Mouse (Mus musculus) liver, embryonic 11.5 days (tissue): ENCODE results near the gene Mrpl27. TPM values are rescaled to one million over a fixed set of nuclear protein-coding genes. Genes with fewer than 3 reads are reported as not detected.

Experiments
- ATAC-seq: fragments of 200-750 bp; cut with Nextera tagmentation; replicated peaks from 2 replicates; pipeline ENCODE4 v1.8.0; 2017; ENCODE audit warnings: moderate number of reproducible peaks, mild to moderate bottlenecking, moderate TSS enrichment, moderate library complexity; ENCODE audit not compliant: low FRiP score
- DNase-seq: peaks from one replicate; pipeline ENCODE4 v3.0.0-alpha.2; 2017; ENCODE audit warnings: low spot score
- H3K27ac ChIP-seq: fragments of 300-500 bp; sonication (generic); 2 replicates; pipeline ENCODE4 v1.5.1; 2014; ENCODE audit warnings: mild to moderate bottlenecking, low read depth, low read length, control low read depth
- H3K27me3 ChIP-seq: fragments of 300-500 bp; sonication (generic); replicated peaks from 2 replicates; pipeline ENCODE4 v1.6.1; 2014; ENCODE audit warnings: low read length, mixed read lengths; ENCODE audit not compliant: control insufficient read depth, insufficient read depth
- H3K36me3 ChIP-seq: fragments of 300-500 bp; sonication (generic); 2 replicates; pipeline ENCODE4 v1.6.1; 2014; ENCODE audit warnings: mild to moderate bottlenecking, low read length, moderate library complexity, mixed read lengths; ENCODE audit not compliant: control insufficient read depth, insufficient read depth
- H3K4me1 ChIP-seq: fragments of 300-500 bp; sonication (generic); replicated peaks from 2 replicates; pipeline ENCODE4 v1.6.1; 2014; ENCODE audit warnings: low read length, mixed read lengths; ENCODE audit not compliant: control insufficient read depth, insufficient read depth
- H3K4me2 ChIP-seq: fragments of 300-500 bp; sonication (generic); 2 replicates; pipeline ENCODE4 v1.6.1; 2014; ENCODE audit warnings: mild to moderate bottlenecking, control low read depth, moderate library complexity
- H3K4me3 ChIP-seq: fragments of 300-500 bp; sonication (generic); 2 replicates; pipeline ENCODE4 v1.5.1; 2014; ENCODE audit warnings: low read depth, low read length, control low read depth
- H3K9ac ChIP-seq: fragments of 300-500 bp; sonication (generic); 2 replicates; pipeline ENCODE4 v1.6.1; 2014; ENCODE audit warnings: low read depth, low read length, control low read depth
- H3K9me3 ChIP-seq: fragments of 300-500 bp; sonication (generic); 2 replicates; pipeline ENCODE4 v1.6.1; 2016; ENCODE audit warnings: low read length, inconsistent platforms, mixed read lengths; ENCODE audit not compliant: control insufficient read depth
- WGBS: fragments of 180-500 bp; shearing (Covaris S2); extraction: QIAGEN DNeasy Blood & Tissue Kit; methylation state at CpG from one replicate; pipeline ENCODE4 v1.1.7; 2014; 5-methylcytosine and 5-hydroxymethylcytosine counted together
- polyA plus RNA-seq: library from polyadenylated mRNA; unstranded; fragments of >200 nt; fragmentation: Nextera tagmentation; extraction: Ambion mirVana; gene quantifications from 2 replicates; pipeline ENCODE4 v1.2.1, GENCODE M21; 2014

Gene Mrpl27
- polyA plus RNA-seq, 1 experiment from 2014 or later: 132 TPM

DNA sequence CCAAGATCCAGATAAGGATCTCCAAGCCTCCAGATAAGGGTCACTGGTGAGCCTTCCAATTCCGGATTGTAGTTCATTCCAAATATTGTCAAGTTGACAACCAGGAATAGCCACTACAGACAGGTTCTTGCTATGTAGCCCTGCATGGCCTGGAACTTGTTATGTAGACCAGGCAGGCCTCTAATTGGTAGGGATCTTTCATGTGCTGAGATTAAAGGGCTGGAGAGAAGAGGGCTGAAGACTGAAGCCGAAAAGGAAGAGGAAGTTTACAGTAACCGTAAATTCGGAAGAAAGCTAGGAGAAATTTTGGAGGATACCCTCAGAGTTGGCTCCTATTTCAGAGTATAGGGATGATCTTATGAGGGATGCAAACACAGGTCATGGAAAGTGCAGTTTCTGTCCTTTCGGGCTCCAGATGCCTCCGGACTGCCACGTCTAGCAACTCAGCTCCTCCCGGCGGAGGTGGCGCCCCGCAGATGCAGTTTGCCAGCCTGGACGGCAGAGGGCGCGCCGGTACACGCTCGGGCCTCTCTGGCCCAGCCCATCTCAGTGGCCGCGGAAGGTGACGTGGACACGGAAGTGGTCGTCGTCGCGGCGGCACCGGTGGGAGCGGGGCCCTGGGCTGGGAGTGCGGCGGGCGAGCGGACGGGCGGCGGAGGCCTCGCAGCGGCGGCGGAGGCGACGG is 24.2 kb upstream of the Mrpl27 start, which contains the start of gene Lrrc59:
Gene Lrrc59 (plus strand): TSS at position 569 of the 685 bp plus-strand sequence.
- Histone ChIP-seq H3K4me2 (peak within 1 kb of the TSS; percentile 96), H3K4me1 (peaks cover 5% of the 10 kb centered on the region), H3K36me3 (peaks cover 17% of the 10 kb centered on the region), H3K9ac (peak within 1 kb of the TSS; percentile 96), H3K4me3 (peak within 1 kb of the TSS; percentile 99), H3K27ac (peak within 1 kb of the TSS; percentile 71), H3K27me3 (no peaks in the 10 kb centered on the region), H3K9me3 (no peaks in the 10 kb centered on the region)
- 2% methylated on average over 41 of the region's 41 CpGs for WGBS
- peak; percentile 97 for ATAC-seq
- DNase-seq: peak; percentile 95

DNA sequence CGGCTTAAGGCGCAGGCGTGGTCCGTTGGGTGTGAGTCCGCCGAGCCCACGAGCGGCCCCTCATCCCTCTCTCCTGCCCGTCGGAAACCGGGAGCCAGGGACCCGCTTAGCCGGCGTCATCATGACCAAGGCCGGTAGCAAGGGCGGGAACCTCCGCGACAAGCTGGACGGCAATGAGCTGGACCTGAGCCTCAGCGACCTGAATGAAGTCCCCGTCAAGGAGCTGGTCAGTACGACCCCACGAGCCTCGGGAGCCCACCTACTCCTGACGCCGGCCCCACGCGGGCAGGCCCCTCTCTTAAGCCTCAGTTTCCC is 23.7 kb upstream of the Mrpl27 start:
- Histone ChIP-seq H3K9me3 (no peaks in the 10 kb centered on the region), H3K27me3 (no peaks in the 10 kb centered on the region), H3K4me3 (peak overlapping the region; percentile 99), H3K27ac (peak overlapping the region; percentile 71), H3K4me2 (peak overlapping the region; percentile 96), H3K4me1 (peaks cover 5% of the 10 kb centered on the region), H3K9ac (peak overlapping the region; percentile 96), H3K36me3 (peaks cover 21% of the 10 kb centered on the region)
- ATAC-seq: peak; percentile 71
- no peak for DNase-seq
- WGBS: 0% methylated on average over 28 of the region's 28 CpGs

DNA sequence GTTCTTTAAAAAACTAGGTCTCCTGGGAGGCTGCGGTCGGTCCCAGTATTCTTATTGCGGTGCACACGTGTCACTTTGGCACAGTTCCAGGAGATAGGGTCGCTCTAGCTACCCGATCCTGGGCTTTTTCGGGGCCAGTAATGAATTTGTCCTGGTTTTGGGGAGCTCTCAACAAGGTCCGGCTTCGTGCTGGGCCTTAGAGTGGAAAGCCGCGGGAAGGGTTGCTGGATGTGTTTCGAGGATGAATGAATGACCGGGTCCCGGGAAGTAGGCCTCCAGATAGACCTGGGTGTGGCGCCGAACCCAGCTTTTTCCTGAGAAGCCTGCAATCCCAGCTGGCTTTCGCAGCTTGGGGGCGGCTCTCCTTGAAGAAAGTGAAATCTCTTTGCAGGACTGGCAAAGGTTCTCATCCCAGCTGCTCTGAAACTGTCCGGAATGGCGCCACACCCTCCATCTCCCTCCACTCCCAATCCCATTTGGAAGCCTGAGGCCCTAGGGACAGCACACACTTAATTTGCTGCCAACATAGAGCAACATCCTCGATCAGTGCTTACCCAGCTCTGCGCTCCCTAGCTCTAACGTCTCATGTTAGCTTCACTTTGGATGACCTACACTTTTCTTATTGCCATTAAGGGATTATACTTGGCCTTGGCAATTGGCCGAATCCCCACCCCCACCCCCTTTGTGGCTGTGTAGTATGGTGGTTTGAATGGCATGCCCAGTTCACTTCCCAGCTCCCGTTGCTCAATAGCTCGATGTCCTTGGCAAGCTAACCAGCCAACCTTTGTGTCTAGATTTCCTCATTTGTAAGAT is 23.2 kb upstream of the Mrpl27 start:
- Histone ChIP-seq H3K27ac (peak overlapping the region; percentile 71), H3K36me3 (peaks cover 27% of the 10 kb centered on the region), H3K9me3 (no peaks in the 10 kb centered on the region), H3K4me1 (peaks cover 5% of the 10 kb centered on the region), H3K4me3 (peak overlapping the region; percentile 99), H3K9ac (peak overlapping the region; percentile 96), H3K4me2 (peak overlapping the region; percentile 96), H3K27me3 (no peaks in the 10 kb centered on the region)
- ATAC-seq: 0 out of 2 replicates have a peak, but pooled peaks have one; percentile 9
- DNase-seq: peak; percentile 52
- 10% methylated on average over 26 of the region's 26 CpGs for WGBS

DNA sequence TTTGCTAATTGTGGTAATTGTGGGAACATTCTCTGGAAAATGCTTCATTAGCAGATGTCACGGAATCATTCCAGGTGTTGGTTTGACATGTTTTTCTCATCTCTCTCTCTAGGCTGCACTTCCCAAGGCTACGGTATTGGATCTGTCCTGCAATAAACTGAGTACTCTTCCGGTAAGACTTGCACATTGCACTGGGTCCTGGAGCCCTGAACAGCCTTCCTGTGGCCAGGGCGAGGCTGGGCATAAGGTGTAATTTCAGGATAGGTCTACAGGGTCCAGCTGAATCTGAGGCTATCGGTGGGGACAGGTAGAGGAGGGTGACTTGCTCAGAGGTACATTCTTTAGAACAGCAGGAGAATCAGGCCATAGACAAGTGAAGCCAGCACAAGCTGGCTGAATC is 21.6 kb upstream of the Mrpl27 start:
- WGBS: 95% methylated on average over 5 of the region's 5 CpGs

DNA sequence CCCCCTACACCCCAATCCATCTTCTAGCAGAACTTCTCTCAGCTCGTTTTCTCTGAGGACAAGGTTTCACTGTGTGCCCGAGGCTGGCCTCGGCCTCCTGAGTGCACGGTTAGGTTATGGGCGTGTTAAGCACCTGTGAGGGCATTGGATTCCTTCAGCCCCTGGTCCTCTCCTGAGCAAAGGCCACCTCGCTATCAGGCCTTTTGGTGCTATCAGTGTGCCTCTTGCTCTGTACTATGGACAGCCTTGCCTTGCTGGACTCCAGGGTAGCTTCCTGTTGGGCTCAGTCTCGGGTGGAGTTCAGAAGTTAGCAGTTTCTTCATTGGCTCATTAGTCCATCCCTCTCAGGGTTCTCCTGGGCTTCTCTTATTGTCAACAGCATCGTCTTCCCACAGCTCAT is 20.6 kb upstream of the Mrpl27 start:
- 91% methylated on average over 8 of the region's 8 CpGs for WGBS
- H3K9me3 ChIP-seq: no peaks in the 10 kb centered on the region
- ATAC-seq (no peak), DNase-seq (no peak)
- no peaks in the 10 kb centered on the region for H3K27me3 ChIP-seq
- H3K9ac ChIP-seq: no peak overlapping the region
- H3K4me3 ChIP-seq: no peak overlapping the region
- peaks cover 5% of the 10 kb centered on the region for H3K4me1 ChIP-seq
- H3K36me3 ChIP-seq: peaks cover 46% of the 10 kb centered on the region
- H3K27ac ChIP-seq: no peak overlapping the region
- H3K4me2 ChIP-seq: no peak overlapping the region

More for the DNA sequence above, 21.6 kb upstream of the Mrpl27 start:
- no peak overlapping the region for H3K4me3 ChIP-seq
- H3K27ac ChIP-seq: no peak overlapping the region
- no peaks in the 10 kb centered on the region for H3K27me3 ChIP-seq
- ATAC-seq (no peak), DNase-seq (no peak)
- H3K4me1 ChIP-seq: peaks cover 5% of the 10 kb centered on the region
- peaks cover 37% of the 10 kb centered on the region for H3K36me3 ChIP-seq
- H3K9ac ChIP-seq: no peak overlapping the region
- no peaks in the 10 kb centered on the region for H3K9me3 ChIP-seq
- H3K4me2 ChIP-seq: no peak overlapping the region

DNA sequence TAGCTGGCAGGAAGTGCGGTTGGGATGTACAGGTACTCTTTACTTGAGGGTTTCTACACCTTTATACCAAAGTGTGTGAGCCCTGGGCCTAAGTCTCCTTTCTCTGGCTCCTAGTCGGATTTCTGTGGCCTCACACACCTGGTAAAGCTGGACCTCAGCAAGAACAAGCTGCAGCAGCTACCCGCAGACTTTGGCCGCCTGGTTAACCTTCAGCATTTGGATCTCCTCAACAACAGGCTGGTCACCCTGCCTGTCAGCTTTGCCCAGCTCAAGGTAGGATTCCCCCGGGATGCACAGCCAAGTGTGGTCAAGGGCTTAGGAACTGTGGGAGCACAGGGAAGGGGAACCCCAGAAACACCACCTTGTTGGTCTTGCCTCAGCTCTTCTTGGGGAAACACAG is 19.1 kb upstream of the Mrpl27 start:
- Histone ChIP-seq H3K36me3 (peaks cover 60% of the 10 kb centered on the region), H3K9ac (no peak overlapping the region), H3K27me3 (no peaks in the 10 kb centered on the region), H3K4me1 (peaks cover 5% of the 10 kb centered on the region), H3K4me3 (no peak overlapping the region), H3K4me2 (no peak overlapping the region), H3K9me3 (no peaks in the 10 kb centered on the region), H3K27ac (no peak overlapping the region)
- DNase-seq (no peak), ATAC-seq (no peak)
- 88% methylated on average over 5 of the region's 5 CpGs for WGBS

DNA sequence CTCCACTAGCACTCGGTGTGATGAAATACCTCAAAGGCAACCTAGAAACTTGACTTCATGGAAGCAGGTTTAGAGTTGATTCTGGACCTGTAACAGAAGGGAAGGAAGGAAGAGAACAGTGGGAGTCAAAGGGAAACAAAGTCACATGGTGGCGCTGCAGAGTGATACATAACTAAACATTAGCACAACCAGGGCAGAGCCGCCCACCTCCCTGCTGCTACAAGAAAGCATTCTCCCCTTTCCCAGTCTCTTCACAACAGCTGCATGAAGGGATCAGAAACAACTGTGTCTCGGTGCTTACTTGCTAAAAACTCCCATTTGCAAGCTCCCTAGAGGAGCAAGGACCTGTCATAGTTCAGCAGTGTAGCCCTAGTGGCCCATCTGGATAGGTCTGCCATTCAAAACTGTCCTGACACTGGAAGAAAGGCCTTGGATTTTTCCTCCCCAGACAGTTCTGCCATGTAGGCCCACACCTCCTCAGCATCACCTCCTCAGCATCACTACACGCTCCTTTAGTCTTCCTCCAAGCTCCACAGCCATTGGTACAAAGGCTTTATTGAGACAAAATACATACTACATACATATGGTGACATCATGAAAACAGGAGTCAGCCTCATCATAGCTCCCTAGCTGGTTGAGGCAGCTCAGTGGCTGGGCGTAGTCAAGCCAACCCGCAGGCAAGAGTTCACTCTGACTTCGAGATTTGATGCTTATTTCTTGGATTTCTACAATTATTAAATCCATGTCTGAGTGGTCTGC is 8.9 kb upstream of the Mrpl27 start:
- no peak for DNase-seq
- H3K9ac ChIP-seq: no peak overlapping the region
- H3K4me2 ChIP-seq: no peak overlapping the region
- H3K4me1 ChIP-seq: no peaks in the 10 kb centered on the region
- 90% methylated on average over 8 of the region's 8 CpGs for WGBS
- no peaks in the 10 kb centered on the region for H3K9me3 ChIP-seq
- H3K27ac ChIP-seq: no peak overlapping the region
- ATAC-seq: no peak
- H3K36me3 ChIP-seq: peaks cover 66% of the 10 kb centered on the region
- no peaks in the 10 kb centered on the region for H3K27me3 ChIP-seq
- H3K4me3 ChIP-seq: no peak overlapping the region

DNA sequence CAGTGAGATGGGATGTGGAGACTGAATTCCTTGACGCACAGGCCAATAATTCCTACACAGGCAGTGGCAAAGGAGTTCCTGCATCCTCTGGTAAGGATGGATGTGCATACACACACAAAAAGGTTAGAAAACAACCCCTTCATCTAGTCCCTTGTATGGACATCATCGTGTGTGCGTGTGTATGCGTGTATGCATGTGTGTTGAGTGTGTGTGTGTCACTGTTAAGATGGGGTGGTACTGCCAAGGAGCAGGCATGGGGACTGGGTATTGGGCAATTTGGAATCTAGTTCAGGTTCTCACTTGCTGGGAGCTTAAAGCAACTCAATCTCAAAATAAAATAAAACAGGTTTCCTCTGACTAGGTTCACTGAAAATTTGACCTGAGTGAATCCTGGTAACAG is 7.1 kb upstream of the Mrpl27 start:
- Histone ChIP-seq H3K27ac (no peak overlapping the region), H3K9me3 (no peaks in the 10 kb centered on the region), H3K36me3 (peaks cover 53% of the 10 kb centered on the region), H3K4me3 (no peak overlapping the region), H3K27me3 (no peaks in the 10 kb centered on the region), H3K9ac (no peak overlapping the region), H3K4me2 (no peak overlapping the region), H3K4me1 (no peaks in the 10 kb centered on the region)
- DNase-seq (no peak), ATAC-seq (no peak)
- WGBS: 92% methylated on average over 4 of the region's 4 CpGs
